Mouse (Mus musculus) MEL (cell line): ENCODE data around the gene Ift22.

ENCODE experiments used
- CTCF ChIP-seq, 3 experiments: IDR thresholded peaks in 2 of 3; conservative IDR thresholded peaks in 1 of 3; 2 replicates each; pipeline ENCODE4 v1.5.1; 2011 to 2012; ENCODE audit warnings: low read length in 3 of 3, low read depth in 2 of 3, mild to moderate bottlenecking in 2 of 3, improper control_type of control experiment in 1 of 3, inconsistent platforms in 1 of 3, mixed read lengths in 1 of 3, moderate library complexity in 1 of 3; ENCODE audit not compliant: control insufficient read depth in 1 of 3, insufficient read depth in 1 of 3, poor library complexity in 1 of 3, severe bottlenecking in 1 of 3
- HCFC1 ChIP-seq: IDR thresholded peaks from 2 replicates; pipeline ENCODE4 v1.6.1; 2012; ENCODE audit warnings: low read depth, mild to moderate bottlenecking, inconsistent platforms, low read length, improper control_type of control experiment, moderate library complexity
- MAX ChIP-seq: IDR thresholded peaks from 2 replicates; pipeline ENCODE4 v1.6.1; 2011; ENCODE audit warnings: low read length, improper control_type of control experiment
- POLR2A ChIP-seq, 2 experiments: IDR thresholded peaks; 2 replicates each; pipeline ENCODE4 v1.6.1; 2011 to 2012; ENCODE audit warnings: low read length in 2 of 2, mild to moderate bottlenecking in 2 of 2, control low read depth in 1 of 2, improper control_type of control experiment in 1 of 2, low read depth in 1 of 2, moderate library complexity in 1 of 2; ENCODE audit not compliant: control insufficient read depth in 1 of 2, insufficient read depth in 1 of 2, poor library complexity in 1 of 2
- USF2 ChIP-seq, 2 experiments: IDR thresholded peaks; 2 replicates each; pipeline ENCODE4 v1.6.1; 2011 to 2012; ENCODE audit warnings: improper control_type of control experiment in 2 of 2, low read length in 2 of 2, borderline replicate concordance in 1 of 2, inconsistent platforms in 1 of 2, low read depth in 1 of 2, mild to moderate bottlenecking in 1 of 2; ENCODE audit not compliant: insufficient read depth in 1 of 2
- ZC3H11A ChIP-seq: IDR thresholded peaks from 2 replicates; pipeline ENCODE4 v1.6.1; 2012; ENCODE audit warnings: low read depth, mild to moderate bottlenecking, inconsistent platforms, low read length, improper control_type of control experiment

DNA sequence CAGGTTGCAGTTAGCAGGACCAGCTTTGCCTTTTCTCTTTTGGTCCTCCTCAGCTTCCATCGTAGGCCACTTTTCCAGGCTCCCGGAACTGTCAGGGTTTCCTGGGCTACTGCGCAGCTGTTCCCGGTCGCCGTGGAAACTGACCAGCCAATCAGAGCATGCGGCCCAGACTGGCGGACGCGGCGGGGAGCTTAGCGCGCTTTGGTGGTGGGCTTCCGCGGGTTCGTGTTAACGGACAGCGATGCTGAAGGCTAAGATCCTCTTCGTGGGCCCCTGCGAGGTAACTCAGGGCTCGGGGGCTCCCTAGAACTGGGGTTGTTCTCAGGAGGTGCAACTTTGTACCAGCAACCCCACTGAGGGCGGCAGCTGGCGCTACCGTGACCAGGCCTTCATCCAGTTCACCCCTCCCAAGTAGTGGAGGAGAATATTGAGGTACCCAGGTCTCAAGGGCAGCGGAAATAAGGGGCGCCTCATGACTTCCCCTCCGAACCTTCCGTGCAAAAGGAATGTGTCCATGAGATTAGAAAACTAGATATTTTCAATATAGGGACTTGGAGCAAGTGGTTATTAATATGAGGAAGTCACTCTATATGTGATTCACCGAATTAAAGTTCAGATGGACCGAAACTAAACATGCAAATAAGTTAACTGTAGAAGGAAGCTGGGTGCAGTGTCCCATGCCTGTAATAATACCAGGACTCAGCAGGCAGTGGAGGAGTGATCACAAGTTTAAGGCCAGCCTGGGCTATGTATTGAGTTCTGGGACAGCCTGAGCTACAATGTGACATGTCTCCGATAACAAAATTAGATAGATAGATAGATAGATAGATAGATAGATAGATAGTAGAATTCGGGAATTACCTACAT lies at the start of gene Ift22:
- TF ChIP-seq MAX (no peak), CTCF (IDR thresholded peaks at IDR 0.05 in 2 of 3, conservative IDR thresholded peaks at IDR 0.05 in 1 of 3; ENCODE audit: control insufficient read depth in 1 of 3, insufficient read depth in 1 of 3, low read depth in 2 of 3, low read length in 3 of 3, poor library complexity in 1 of 3, severe bottlenecking in 1 of 3) (no peak), HCFC1 (peak; percentile 94), ZC3H11A (no peak), USF2 (IDR thresholded peaks at IDR 0.05; ENCODE audit: borderline replicate concordance in 1 of 2, insufficient read depth in 1 of 2, low read depth in 1 of 2, low read length in 2 of 2) (no peak), POLR2A (IDR thresholded peaks at IDR 0.05; ENCODE audit: control insufficient read depth in 1 of 2, insufficient read depth in 1 of 2, low read depth in 1 of 2, low read length in 2 of 2, poor library complexity in 1 of 2) (peak in 1 of 2 experiments; percentile 49; a peak in 1 of 4 replicates)
